Mouse (Mus musculus) testis, postnatal 14 days (tissue): ENCODE data around the gene Supt20.

ENCODE experiments used
- DNase-seq: peaks from one replicate; pipeline ENCODE4 v3.0.0; 2021; ENCODE audit warnings: low spot score

Supt20 gene

GRCm38 (mm10) chr3:54692202-54693055, at the start of gene Supt20:
Supt20 (plus strand) TSS chr3:54692807.
- peak; percentile 97 for DNase-seq

- no peak for DNase-seq
Measured at GRCm38 (mm10) chr3:54642851-54643250, 49.8 kb upstream of the Supt20 start.

- no peak for DNase-seq
Measured at GRCm38 (mm10) chr3:54647583-54647982, 45.0 kb upstream of the Supt20 start.

GRCm38 (mm10) chr3:54651576-54651975, 41.0 kb upstream of the Supt20 start:
- DNase-seq, result no peak

- DNase-seq, result no peak
Measured at GRCm38 (mm10) chr3:54654169-54654568, 38.4 kb upstream of the Supt20 start.

GRCm38 (mm10) chr3:54657090-54657489, 35.5 kb upstream of the Supt20 start:
- no peak for DNase-seq

GRCm38 (mm10) chr3:54657888-54658626, 34.5 kb upstream of the Supt20 start:
- no peak for DNase-seq

GRCm38 (mm10) chr3:54659736-54660135, 32.9 kb upstream of the Supt20 start:
- no peak for DNase-seq

- DNase-seq, result no peak
Measured at GRCm38 (mm10) chr3:54662411-54662810, 30.2 kb upstream of the Supt20 start.

GRCm38 (mm10) chr3:54668141-54668540, 24.5 kb upstream of the Supt20 start:
- DNase-seq, result no peak

- no peak for DNase-seq
Measured at GRCm38 (mm10) chr3:54668722-54669121, 23.9 kb upstream of the Supt20 start.

- DNase-seq, result no peak
Measured at GRCm38 (mm10) chr3:54669559-54669958, 23.0 kb upstream of the Supt20 start.

GRCm38 (mm10) chr3:54672111-54672510, 20.5 kb upstream of the Supt20 start:
- no peak for DNase-seq

GRCm38 (mm10) chr3:54672557-54673529, 19.8 kb upstream of the Supt20 start:
- no peak for DNase-seq

- DNase-seq, result no peak
Measured at GRCm38 (mm10) chr3:54676818-54677217, 15.8 kb upstream of the Supt20 start.

- DNase-seq, result no peak
Measured at GRCm38 (mm10) chr3:54681310-54682204, 11.1 kb upstream of the Supt20 start.

GRCm38 (mm10) chr3:54685202-54685601, 7.4 kb upstream of the Supt20 start:
- no peak for DNase-seq

- no peak for DNase-seq
Measured at GRCm38 (mm10) chr3:54687245-54687644, 5.4 kb upstream of the Supt20 start.

GRCm38 (mm10) chr3:54689091-54689490, 3.5 kb upstream of the Supt20 start:
- DNase-seq, result no peak

- no peak for DNase-seq
Measured at GRCm38 (mm10) chr3:54693056-54693415, 429 bp downstream of the Supt20 start.

- no peak for DNase-seq
Measured at GRCm38 (mm10) chr3:54699759-54700301, 7.2 kb downstream of the Supt20 start.
